Mouse (Mus musculus): Measurements from ENCODE around the gene Krtap29-1. TPM values are rescaled to one million over a fixed set of nuclear protein-coding genes. Genes with fewer than 3 reads are reported as not detected.

Gene Krtap29-1
- total and polyA plus RNA-seq, 3 experiments = not detected

DNA sequence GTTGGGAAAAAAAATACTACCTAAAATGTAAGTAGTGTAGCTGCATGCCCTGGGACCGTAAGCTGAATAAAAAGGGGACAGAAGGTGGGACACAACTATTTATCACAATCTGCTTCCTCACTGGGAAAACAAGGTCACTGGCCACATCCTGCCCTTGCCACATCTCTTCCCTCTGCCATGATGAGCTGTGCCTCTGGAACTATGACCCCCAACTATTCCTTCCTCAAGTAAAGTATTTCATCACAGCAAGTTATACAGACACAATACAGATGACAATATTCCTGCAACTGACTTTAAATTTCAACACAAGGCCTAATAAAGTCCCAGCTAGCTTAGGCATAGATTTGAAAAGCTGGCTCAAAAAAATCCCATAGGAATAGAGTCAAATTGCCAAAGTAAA is 40.6 kb upstream of the Krtap29-1 start:
- no peaks in the 10 kb centered on the region for H3K27me3 ChIP-seq (ENCODE audit: control insufficient read depth in 1 of 2, insufficient read depth in 2 of 2, low read length in 2 of 2)
- no peaks in the 10 kb centered on the region for H3K36me3 ChIP-seq (ENCODE audit: control insufficient read depth in 1 of 2, insufficient read depth in 2 of 2, low read length in 2 of 2)
- TF ChIP-seq TAL1 (IDR thresholded peaks at IDR 0.05; ENCODE audit: low read length) (no peak), BHLHE40 (IDR thresholded peaks at IDR 0.05; ENCODE audit: borderline replicate concordance, low read depth, low read length) (no peak), E2F4 (IDR thresholded peaks at IDR 0.05; ENCODE audit: borderline replicate concordance, low read depth, low read length) (no peak), RCOR1 (IDR thresholded peaks at IDR 0.05; ENCODE audit: low read depth, low read length) (no peak), EP300 (IDR thresholded peaks at IDR 0.05; ENCODE audit: low read depth in 1 of 2, low read length in 2 of 2) (no peak), USF1 (IDR thresholded peaks at IDR 0.05; ENCODE audit: low read depth, low read length) (no peak), NELFE (IDR thresholded peaks at IDR 0.05; ENCODE audit: low read depth, low read length) (no peak), GABPA (IDR thresholded peaks at IDR 0.05; ENCODE audit: low read depth, low read length) (no peak), MAX (IDR thresholded peaks at IDR 0.05; ENCODE audit: low read length) (no peak), SIN3A (IDR thresholded peaks at IDR 0.05; ENCODE audit: low read length) (no peak), JUND (IDR thresholded peaks at IDR 0.05; ENCODE audit: low read depth, low read length) (no peak), CHD1 (IDR thresholded peaks at IDR 0.05; ENCODE audit: low read depth, low read length) (no peak)
- no peak overlapping the region for H3K27ac ChIP-seq (ENCODE audit: control insufficient read depth, low read depth, low read length)
- no peak overlapping the region for H3K9ac ChIP-seq (ENCODE audit: control insufficient read depth, low read depth, low read length, poor library complexity, severe bottlenecking)
- H3K4me1 ChIP-seq (ENCODE audit: control insufficient read depth in 1 of 2, insufficient read depth in 2 of 2, low read length in 2 of 2) = no peaks in the 10 kb centered on the region
- no peak for DNase-seq (ENCODE audit: low read depth, low spot score)
- no peaks in the 10 kb centered on the region for H3K79me2 ChIP-seq (ENCODE audit: control insufficient read depth, insufficient read depth, low read length, poor library complexity)
- H3K9me3 ChIP-seq (replicated peaks; ENCODE audit: insufficient read depth, low read length) = no peaks in the 10 kb centered on the region
- no peak overlapping the region for H3K4me3 ChIP-seq (ENCODE audit: control insufficient read depth in 1 of 2, insufficient read depth in 1 of 2, low read depth in 2 of 2, low read length in 2 of 2)

DNA sequence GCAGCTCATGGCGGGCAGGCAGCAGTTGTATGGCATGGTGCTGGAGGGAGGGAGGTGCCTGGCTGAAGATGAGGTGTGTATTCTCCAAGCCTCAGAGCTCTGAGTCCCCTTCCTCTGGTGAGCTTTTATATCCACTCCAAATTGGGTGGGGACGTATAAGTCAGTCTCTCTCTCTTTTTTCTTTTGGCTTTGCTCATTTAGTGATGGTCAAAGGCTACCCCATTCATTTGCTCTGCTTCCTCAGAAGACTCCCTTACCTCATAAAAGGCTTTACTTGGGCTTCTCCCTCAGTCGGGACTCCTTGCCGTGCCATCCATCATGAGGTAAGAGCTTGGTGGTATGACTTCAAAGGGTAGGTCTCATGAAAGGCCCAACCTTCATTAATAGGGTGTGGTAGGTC is 37.3 kb upstream of the Krtap29-1 start, which contains the start of gene Krt33a:
Gene Krt33a (minus strand): TSS at position 101 of the 400 bp plus-strand sequence.
- H3K9me3 ChIP-seq (replicated peaks; ENCODE audit: insufficient read depth, low read length) = no peaks in the 10 kb centered on the region
- DNase-seq (ENCODE audit: low read depth, low spot score) = no peak
- H3K36me3 ChIP-seq (ENCODE audit: control insufficient read depth in 1 of 2, insufficient read depth in 2 of 2, low read length in 2 of 2) = no peaks in the 10 kb centered on the region
- H3K79me2 ChIP-seq (ENCODE audit: control insufficient read depth, insufficient read depth, low read length, poor library complexity) = no peaks in the 10 kb centered on the region
- H3K27ac ChIP-seq (ENCODE audit: control insufficient read depth, low read depth, low read length) = no peak within 1 kb of the TSS
- no peak within 1 kb of the TSS for H3K4me3 ChIP-seq (ENCODE audit: control insufficient read depth in 1 of 2, insufficient read depth in 1 of 2, low read depth in 2 of 2, low read length in 2 of 2)
- H3K27me3 ChIP-seq (ENCODE audit: control insufficient read depth in 1 of 2, insufficient read depth in 2 of 2, low read length in 2 of 2) = no peaks in the 10 kb centered on the region
- no peaks in the 10 kb centered on the region for H3K4me1 ChIP-seq (ENCODE audit: control insufficient read depth in 1 of 2, insufficient read depth in 2 of 2, low read length in 2 of 2)
- TF ChIP-seq MXI1 (IDR thresholded peaks at IDR 0.05; ENCODE audit: low read depth, low read length) (no peak), MAX (IDR thresholded peaks at IDR 0.05; ENCODE audit: low read length) (no peak), NRF1 (IDR thresholded peaks at IDR 0.05; ENCODE audit: insufficient read depth, low read depth, low read length, poor library complexity, severe bottlenecking) (no peak), RAD21 (IDR thresholded peaks at IDR 0.05; ENCODE audit: low read depth, low read length) (no peak), POLR2AphosphoS5 (IDR thresholded peaks at IDR 0.05; ENCODE audit: borderline replicate concordance, low read depth, low read length) (no peak), KAT2A (conservative IDR thresholded peaks at IDR 0.05; ENCODE audit: low read depth, low read length) (no peak), MEF2A (IDR thresholded peaks at IDR 0.05; ENCODE audit: extremely low read depth, insufficient replicate concordance, low read depth, low read length, poor library complexity, severe bottlenecking) (no peak), MYB (IDR thresholded peaks at IDR 0.05; ENCODE audit: low read depth, low read length) (no peak), ZC3H11A (IDR thresholded peaks at IDR 0.05; ENCODE audit: low read depth, low read length) (no peak), ELF1 (IDR thresholded peaks at IDR 0.05; ENCODE audit: low read depth, low read length) (no peak), BHLHE40 (IDR thresholded peaks at IDR 0.05; ENCODE audit: borderline replicate concordance, low read depth, low read length) (no peak), ETS1 (IDR thresholded peaks at IDR 0.05; ENCODE audit: low read depth, low read length) (no peak)
- H3K9ac ChIP-seq (ENCODE audit: control insufficient read depth, low read depth, low read length, poor library complexity, severe bottlenecking) = no peak within 1 kb of the TSS
